Mouse (Mus musculus) lung, embryonic 16.5 days (tissue): Measurements from ENCODE around the gene Rbp3. TPM values are rescaled to one million over a fixed set of nuclear protein-coding genes. Genes with fewer than 3 reads are reported as not detected.

Experiments used
- ATAC-seq: fragments of 200-750 bp; cut with Nextera tagmentation; 2 replicates; pipeline ENCODE4 v1.8.0; 2017; ENCODE audit warnings: low read depth, mild to moderate bottlenecking, moderate library complexity
- H3K27ac ChIP-seq: fragments of 300-500 bp; sonication (generic); 2 replicates; pipeline ENCODE4 v1.5.1; 2014; ENCODE audit warnings: mild to moderate bottlenecking, control low read depth, low read length
- H3K27me3 ChIP-seq: fragments of 300-500 bp; sonication (generic); 2 replicates; pipeline ENCODE4 v1.6.1; 2014; ENCODE audit warnings: low read depth, low read length, mixed read lengths; ENCODE audit not compliant: control insufficient read depth, insufficient read depth
- H3K36me3 ChIP-seq: fragments of 300-500 bp; sonication (generic); 2 replicates; pipeline ENCODE4 v1.6.1; 2014; ENCODE audit warnings: low read length; ENCODE audit not compliant: control insufficient read depth, insufficient read depth
- H3K4me1 ChIP-seq: fragments of 300-500 bp; sonication (generic); replicated peaks from 2 replicates; pipeline ENCODE4 v1.6.1; 2014; ENCODE audit warnings: low read length, mixed read lengths; ENCODE audit not compliant: control insufficient read depth, insufficient read depth
- H3K4me2 ChIP-seq: fragments of 300-500 bp; sonication (generic); 2 replicates; pipeline ENCODE4 v1.6.1; 2014; ENCODE audit warnings: low read depth, low read length, control low read depth
- H3K4me3 ChIP-seq: fragments of 300-500 bp; sonication (generic); 2 replicates; pipeline ENCODE4 v1.5.1; 2014; ENCODE audit warnings: mild to moderate bottlenecking, low read length, control low read depth
- H3K9ac ChIP-seq: fragments of 300-500 bp; sonication (generic); 2 replicates; pipeline ENCODE4 v1.6.1; 2014; ENCODE audit warnings: low read length, control low read depth
- H3K9me3 ChIP-seq: fragments of 300-500 bp; sonication (generic); 2 replicates; pipeline ENCODE4 v1.6.1; 2016; ENCODE audit warnings: low read length; ENCODE audit not compliant: control insufficient read depth
- WGBS: fragments of 180-500 bp; shearing (Covaris S2); extraction: QIAGEN DNeasy Blood & Tissue Kit; methylation state at CpG from one replicate; pipeline ENCODE4 v1.1.7; 2014; 5-methylcytosine and 5-hydroxymethylcytosine counted together
- polyA plus RNA-seq: library from polyadenylated mRNA; unstranded; fragments of >200 nt; fragmentation: Nextera tagmentation; extraction: Ambion mirVana; gene quantifications from 2 replicates; pipeline ENCODE4 v1.2.1, GENCODE M21; 2015

Rbp3 gene
- polyA plus RNA-seq, 1 experiment from 2014 or later, result not detected

GRCm38 (mm10) chr14:33993521-33994289 lies 39.9 kb downstream of the Rbp3 start:
- peak; percentile 56; the same call in 1 of the 2 replicates for ATAC-seq
- Histone ChIP-seq H3K9ac (no peak overlapping the region), H3K4me2 (no peak overlapping the region), H3K27me3 (no peaks in the 10 kb centered on the region), H3K4me1 (no peaks in the 10 kb centered on the region), H3K36me3 (no peaks in the 10 kb centered on the region), H3K27ac (no peak overlapping the region), H3K9me3 (no peaks in the 10 kb centered on the region), H3K4me3 (no peak overlapping the region)
- WGBS, result 77% methylated on average over 6 of the region's 6 CpGs

- Histone ChIP-seq H3K4me2 (no peak overlapping the region), H3K9me3 (no peaks in the 10 kb centered on the region), H3K4me1 (no peaks in the 10 kb centered on the region), H3K9ac (no peak overlapping the region), H3K36me3 (no peaks in the 10 kb centered on the region), H3K27ac (no peak overlapping the region), H3K27me3 (no peaks in the 10 kb centered on the region), H3K4me3 (no peak overlapping the region)
- peak; percentile 28; the same call in 1 of the 2 replicates for ATAC-seq
- WGBS, result 39% methylated on average over 6 of the region's 6 CpGs
Measured at GRCm38 (mm10) chr14:33997427-33997826, 43.6 kb downstream of the Rbp3 start.

GRCm38 (mm10) chr14:34000076-34000475 lies 46.3 kb downstream of the Rbp3 start:
- no peaks in the 10 kb centered on the region for H3K9me3 ChIP-seq
- ATAC-seq, result no peak

GRCm38 (mm10) chr14:34001445-34001844 lies 47.6 kb downstream of the Rbp3 start:
- H3K4me2 ChIP-seq, result no peak overlapping the region
- no peak overlapping the region for H3K9ac ChIP-seq
- H3K36me3 ChIP-seq, result no peaks in the 10 kb centered on the region
- H3K27ac ChIP-seq, result no peak overlapping the region
- no peaks in the 10 kb centered on the region for H3K4me1 ChIP-seq
- H3K4me3 ChIP-seq, result no peak overlapping the region
- H3K9me3 ChIP-seq, result no peaks in the 10 kb centered on the region
- ATAC-seq, result no peak
- no peaks in the 10 kb centered on the region for H3K27me3 ChIP-seq

More at GRCm38 (mm10) chr14:34000076-34000475, 46.3 kb downstream of the Rbp3 start:
- H3K4me3 ChIP-seq, result no peak overlapping the region
- H3K4me1 ChIP-seq, result no peaks in the 10 kb centered on the region
- H3K27ac ChIP-seq, result no peak overlapping the region
- no peak overlapping the region for H3K9ac ChIP-seq
- H3K27me3 ChIP-seq, result no peaks in the 10 kb centered on the region
- H3K4me2 ChIP-seq, result no peak overlapping the region
- H3K36me3 ChIP-seq, result no peaks in the 10 kb centered on the region

- H3K27ac ChIP-seq, result no peak overlapping the region
- H3K36me3 ChIP-seq, result no peaks in the 10 kb centered on the region
- no peaks in the 10 kb centered on the region for H3K9me3 ChIP-seq
- 83% methylated on average over 5 of the region's 5 CpGs for WGBS
- ATAC-seq, result no peak
- no peaks in the 10 kb centered on the region for H3K27me3 ChIP-seq
- no peak overlapping the region for H3K4me2 ChIP-seq
- no peak overlapping the region for H3K4me3 ChIP-seq
- no peaks in the 10 kb centered on the region for H3K4me1 ChIP-seq
- no peak overlapping the region for H3K9ac ChIP-seq
Measured at GRCm38 (mm10) chr14:34002358-34002757, 48.6 kb downstream of the Rbp3 start.

Other genes with a start within 250 kb of the Rbp3 start
- 7.1 and 7.7 TPM in 2 replicates for gene Gdf10, start 30.4 kb upstream of the Rbp3 start, polyA plus RNA-seq
- gene Gdf2, start 13.0 kb upstream of the Rbp3 start, polyA plus RNA-seq, result 0.06 and 0.08 TPM in 2 replicates
- gene Zfp488, start 24.8 kb downstream of the Rbp3 start, polyA plus RNA-seq, result not detected in 2 replicates
- gene Gm30083, start 61.2 kb downstream of the Rbp3 start, polyA plus RNA-seq, result not detected in 2 replicates
- gene Gm5460, start 62.8 kb downstream of the Rbp3 start, polyA plus RNA-seq, result not detected in 2 replicates
- not detected in 2 replicates for gene Antxrl, start 98.7 kb downstream of the Rbp3 start, polyA plus RNA-seq
- gene Anxa8, start 132.0 kb downstream of the Rbp3 start, polyA plus RNA-seq, result 10.1 and 15.0 TPM in 2 replicates
- gene A630023A22Rik, start 148.8 kb downstream of the Rbp3 start, polyA plus RNA-seq, result 0.19 TPM in 1 of 2 replicates, not detected in the other
- gene Npy4r, start 198.5 kb downstream of the Rbp3 start, polyA plus RNA-seq, result 0.05 and 0.20 TPM in 2 replicates
- 0.21 and 0.30 TPM in 2 replicates for gene Gprin2, start 247.7 kb downstream of the Rbp3 start, polyA plus RNA-seq